Mouse (Mus musculus) lung, embryonic 14.5 days (tissue): ENCODE results near the gene Hipk3. TPM values are rescaled to one million over a fixed set of nuclear protein-coding genes. Genes with fewer than 3 reads are reported as not detected.

Experiments
- ATAC-seq: fragments of 200-750 bp; cut with Nextera tagmentation; 2 replicates; pipeline ENCODE4 v1.8.0; 2017; ENCODE audit warnings: mild to moderate bottlenecking, moderate TSS enrichment, moderate library complexity; ENCODE audit not compliant: insufficient read depth
- DNase-seq: peaks from one replicate; pipeline ENCODE4 v3.0.0-alpha.2; 2015
- H3K27ac ChIP-seq: fragments of 300-500 bp; sonication (generic); 2 replicates; pipeline ENCODE4 v1.5.1; 2014; ENCODE audit warnings: low read depth, mild to moderate bottlenecking, moderate library complexity
- H3K27me3 ChIP-seq: fragments of 300-500 bp; sonication (generic); 2 replicates; pipeline ENCODE4 v1.6.1; 2014; ENCODE audit warnings: low read length, control low read depth; ENCODE audit not compliant: insufficient read depth
- H3K36me3 ChIP-seq: fragments of 300-500 bp; sonication (generic); 2 replicates; pipeline ENCODE4 v1.6.1; 2014; ENCODE audit warnings: control low read depth; ENCODE audit not compliant: insufficient read depth
- H3K4me1 ChIP-seq: fragments of 300-500 bp; sonication (generic); 2 replicates; pipeline ENCODE4 v1.6.1; 2014; ENCODE audit warnings: antibody characterized with exemption, control low read depth; ENCODE audit not compliant: insufficient read depth
- H3K4me2 ChIP-seq: fragments of 300-500 bp; sonication (generic); 2 replicates; pipeline ENCODE4 v1.6.1; 2014; ENCODE audit warnings: mild to moderate bottlenecking
- H3K4me3 ChIP-seq: fragments of 300-500 bp; sonication (generic); 2 replicates; pipeline ENCODE4 v1.5.1; 2014; ENCODE audit warnings: low read depth, low read length
- H3K9ac ChIP-seq: fragments of 300-500 bp; sonication (generic); 2 replicates; pipeline ENCODE4 v1.6.1; 2014
- H3K9me3 ChIP-seq: fragments of 300-500 bp; sonication (generic); 2 replicates; pipeline ENCODE4 v1.6.1; 2016; ENCODE audit warnings: low read depth, low read length, control low read depth
- CTCF ChIP-seq: IDR thresholded peaks from 2 replicates; pipeline ENCODE4 v1.5.1; 2016; ENCODE audit warnings: antibody characterized with exemption, low read depth
- WGBS: fragments of 180-500 bp; shearing (Covaris S2); extraction: QIAGEN DNeasy Blood & Tissue Kit; methylation state at CpG from one replicate; pipeline ENCODE4 v1.1.7; 2014; 5-methylcytosine and 5-hydroxymethylcytosine counted together
- polyA plus RNA-seq: library from polyadenylated mRNA; unstranded; fragments of >200 nt; fragmentation: Nextera tagmentation; extraction: Ambion mirVana; gene quantifications from 2 replicates; pipeline ENCODE4 v1.2.1, GENCODE M21; 2014

Hipk3 gene
- polyA plus RNA-seq, 1 experiment from 2014 or later: 26.3 TPM

GRCm38 (mm10) chr2:104442341-104442740 is 51.9 kb downstream of the Hipk3 start:
- 65% methylated on average over 4 of the region's 4 CpGs for WGBS
- no peaks in the 10 kb centered on the region for H3K4me1 ChIP-seq
- ATAC-seq: no peak
- H3K9me3 ChIP-seq: no peaks in the 10 kb centered on the region
- TF ChIP-seq CTCF: no peak
- peaks cover 26% of the 10 kb centered on the region for H3K36me3 ChIP-seq
- no peak overlapping the region for H3K9ac ChIP-seq
- no peak overlapping the region for H3K4me3 ChIP-seq
- no peak overlapping the region for H3K4me2 ChIP-seq
- no peak overlapping the region for H3K27ac ChIP-seq
- no peak for DNase-seq
- H3K27me3 ChIP-seq: no peaks in the 10 kb centered on the region

DNA sequence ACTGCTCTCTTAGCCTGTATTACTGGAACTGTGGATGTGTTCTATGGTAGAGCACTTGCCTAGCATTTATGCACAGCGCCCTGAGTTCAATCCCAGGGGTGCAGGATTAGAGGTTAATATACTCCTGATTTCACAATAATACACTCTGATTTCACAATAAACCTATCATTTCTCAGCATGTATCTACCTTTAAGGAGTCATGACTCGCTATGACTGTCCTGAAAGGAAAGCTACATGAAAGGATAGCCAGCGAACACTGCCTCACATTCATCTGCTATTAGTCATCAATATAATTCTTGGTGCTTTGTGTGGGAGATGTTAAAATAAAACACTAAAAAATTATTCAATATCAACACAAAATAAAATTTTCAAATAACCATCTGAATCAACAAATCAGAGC is 58.0 kb downstream of the Hipk3 start:
- WGBS: 95% methylated on average over 3 of the region's 3 CpGs
- no peak for DNase-seq
- ATAC-seq: no peak
- Histone ChIP-seq H3K4me3 (no peak overlapping the region), H3K27me3 (no peaks in the 10 kb centered on the region), H3K9me3 (no peaks in the 10 kb centered on the region), H3K36me3 (peaks cover 73% of the 10 kb centered on the region), H3K4me1 (no peaks in the 10 kb centered on the region), H3K4me2 (no peak overlapping the region), H3K27ac (no peak overlapping the region), H3K9ac (no peak overlapping the region)
- TF ChIP-seq CTCF: no peak

GRCm38 (mm10) chr2:104431067-104431466 is 63.2 kb downstream of the Hipk3 start:
- Histone ChIP-seq H3K4me1 (no peaks in the 10 kb centered on the region), H3K4me3 (no peak overlapping the region), H3K9me3 (no peaks in the 10 kb centered on the region), H3K27ac (no peak overlapping the region), H3K27me3 (no peaks in the 10 kb centered on the region), H3K36me3 (peaks cover 62% of the 10 kb centered on the region), H3K9ac (no peak overlapping the region), H3K4me2 (no peak overlapping the region)
- DNase-seq (no peak), ATAC-seq (no peak)
- 89% methylated on average over 6 of the region's 6 CpGs for WGBS
- TF ChIP-seq CTCF: no peak

GRCm38 (mm10) chr2:104430566-104430965 is 63.7 kb downstream of the Hipk3 start:
- TF ChIP-seq CTCF: no peak
- ATAC-seq (no peak), DNase-seq (no peak)
- H3K27me3 ChIP-seq: no peaks in the 10 kb centered on the region
- no peaks in the 10 kb centered on the region for H3K9me3 ChIP-seq
- H3K27ac ChIP-seq: no peak overlapping the region
- H3K9ac ChIP-seq: no peak overlapping the region
- peaks cover 61% of the 10 kb centered on the region for H3K36me3 ChIP-seq
- whole genome bisulfite sequencing: 90% methylated on average over 5 of the region's 5 CpGs
- H3K4me2 ChIP-seq: no peak overlapping the region
- H3K4me1 ChIP-seq: no peaks in the 10 kb centered on the region
- H3K4me3 ChIP-seq: no peak overlapping the region

GRCm38 (mm10) chr2:104426112-104426511 is 68.1 kb downstream of the Hipk3 start:
- Histone ChIP-seq H3K36me3 (peaks cover 25% of the 10 kb centered on the region), H3K4me2 (no peak overlapping the region), H3K9me3 (no peaks in the 10 kb centered on the region), H3K27ac (no peak overlapping the region), H3K4me3 (no peak overlapping the region), H3K27me3 (no peaks in the 10 kb centered on the region), H3K9ac (no peak overlapping the region), H3K4me1 (no peaks in the 10 kb centered on the region)
- no peak for ATAC-seq
- no peak for DNase-seq
- WGBS: 75% methylated on average over 3 of the region's 3 CpGs
- TF ChIP-seq CTCF: no peak

DNA sequence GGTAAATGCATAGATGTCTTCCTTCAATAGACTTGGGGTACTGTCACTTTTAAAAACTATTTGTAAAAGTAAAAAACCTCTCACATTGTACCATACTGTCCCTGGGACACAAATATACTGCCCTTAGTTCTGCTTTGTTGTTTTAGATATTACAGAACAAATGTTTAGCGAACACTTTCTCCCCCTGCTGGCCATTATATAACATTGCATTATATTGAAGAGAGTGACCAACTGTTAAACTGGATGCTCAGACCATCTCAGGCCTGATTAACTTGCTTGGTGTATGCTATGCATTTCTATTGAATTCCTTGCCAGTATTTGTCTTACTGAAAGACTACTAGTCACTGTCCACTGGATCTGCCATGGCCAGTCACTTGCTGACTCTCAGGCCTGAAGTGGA is 72.0 kb downstream of the Hipk3 start:
- ATAC-seq (peak; percentile 66; the same call in 1 of the 2 replicates), DNase-seq (peak; percentile 87)
- Histone ChIP-seq H3K36me3 (no peaks in the 10 kb centered on the region), H3K9me3 (no peaks in the 10 kb centered on the region), H3K9ac (no peak overlapping the region), H3K4me1 (no peaks in the 10 kb centered on the region), H3K4me3 (no peak overlapping the region), H3K4me2 (no peak overlapping the region), H3K27ac (no peak overlapping the region), H3K27me3 (no peaks in the 10 kb centered on the region)
- peak; percentile 75 for TF ChIP-seq CTCF
- WGBS: 8% methylated on average over 1 of the region's 1 CpGs

- H3K27me3 ChIP-seq: no peaks in the 10 kb centered on the region
- H3K4me1 ChIP-seq: no peaks in the 10 kb centered on the region
- 58% methylated on average over 4 of the region's 4 CpGs for WGBS
- ATAC-seq: no peak
- H3K36me3 ChIP-seq: no peaks in the 10 kb centered on the region
- no peak for TF ChIP-seq CTCF
- H3K4me3 ChIP-seq: no peak overlapping the region
- no peak overlapping the region for H3K9ac ChIP-seq
- H3K9me3 ChIP-seq: no peaks in the 10 kb centered on the region
- H3K4me2 ChIP-seq: no peak overlapping the region
- no peak for DNase-seq
- H3K27ac ChIP-seq: no peak overlapping the region
Measured at GRCm38 (mm10) chr2:104420805-104421204, 73.4 kb downstream of the Hipk3 start.

- no peaks in the 10 kb centered on the region for H3K4me1 ChIP-seq
- no peak for TF ChIP-seq CTCF
- WGBS: 79% methylated on average over 1 of the region's 1 CpGs
- H3K27me3 ChIP-seq: no peaks in the 10 kb centered on the region
- H3K27ac ChIP-seq: no peak overlapping the region
- no peaks in the 10 kb centered on the region for H3K36me3 ChIP-seq
- ATAC-seq: no peak
- no peak overlapping the region for H3K4me2 ChIP-seq
- no peaks in the 10 kb centered on the region for H3K9me3 ChIP-seq
- H3K4me3 ChIP-seq: no peak overlapping the region
- no peak for DNase-seq
- H3K9ac ChIP-seq: no peak overlapping the region
Measured at GRCm38 (mm10) chr2:104419999-104420398, 74.2 kb downstream of the Hipk3 start.
